Mouse (Mus musculus): Measurements from ENCODE around the gene Ercc2. TPM values are rescaled to one million over a fixed set of nuclear protein-coding genes. Genes with fewer than 3 reads are reported as not detected.

Gene Ercc2
- total RNA-seq, 1 experiment from 2014 or later: 32.4 TPM

DNA sequence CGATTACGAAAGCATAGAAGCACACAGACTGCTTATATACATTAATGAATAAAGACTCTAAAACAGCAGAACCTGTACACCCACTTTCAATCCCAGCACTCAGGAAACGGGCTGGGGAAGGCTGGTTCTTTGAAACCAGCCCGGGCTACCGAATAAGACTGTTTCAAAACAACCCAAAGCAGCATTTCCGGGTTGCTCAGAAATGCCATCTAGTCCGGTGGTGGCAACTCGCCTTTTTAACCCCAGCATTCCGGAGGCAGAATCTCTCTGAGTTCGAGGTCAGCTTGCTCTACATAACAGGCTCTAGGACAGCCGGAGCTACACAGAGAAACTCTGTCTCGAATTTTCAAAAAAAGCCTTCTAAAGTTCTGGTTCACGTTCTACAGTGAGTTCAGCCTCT lies 23.2 kb upstream of the Ercc2 start:
- ATAC-seq (replicated peaks; ENCODE audit: insufficient number of reproducible peaks, low FRiP score, low TSS enrichment, poor library complexity, severe bottlenecking): no peak

DNA sequence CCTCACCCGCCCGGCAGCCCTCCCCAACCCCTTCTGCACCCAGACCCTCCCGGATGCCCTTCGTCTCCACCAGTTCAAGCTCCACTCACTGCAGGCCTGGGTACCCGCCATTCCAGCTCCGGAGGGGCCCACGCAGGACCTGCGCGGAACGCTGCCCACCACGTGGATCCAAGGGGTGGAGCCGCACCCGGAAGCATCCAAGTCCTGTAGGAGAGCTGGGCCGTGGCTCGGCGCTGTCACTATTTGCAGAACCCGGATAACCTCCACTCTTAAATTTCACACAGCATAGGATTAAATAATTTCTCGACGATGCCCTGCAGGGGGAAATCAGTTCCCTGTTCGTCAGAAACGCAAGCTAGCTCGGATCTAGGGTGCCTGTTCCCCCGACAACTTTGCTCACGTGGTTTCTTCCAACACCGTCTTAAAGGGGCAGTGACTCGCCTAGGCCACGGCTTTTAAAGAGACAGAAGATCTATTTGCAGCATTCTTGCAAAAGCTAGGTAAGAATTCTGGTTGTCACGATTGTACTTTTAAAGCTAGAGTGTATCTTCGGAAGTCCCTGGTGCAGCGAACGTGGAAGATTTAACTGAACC lies 22.4 kb upstream of the Ercc2 start, which contains the start of the genes Cd3eap and Ppp1r13l:
TSS of gene Cd3eap (minus strand) at position 185 of the 593 bp plus-strand sequence.
TSS of gene Ppp1r13l (plus strand) at position 451 of the 593 bp plus-strand sequence.
- ATAC-seq (replicated peaks; ENCODE audit: insufficient number of reproducible peaks, low FRiP score, low TSS enrichment, poor library complexity, severe bottlenecking): peak; percentile 47

DNA sequence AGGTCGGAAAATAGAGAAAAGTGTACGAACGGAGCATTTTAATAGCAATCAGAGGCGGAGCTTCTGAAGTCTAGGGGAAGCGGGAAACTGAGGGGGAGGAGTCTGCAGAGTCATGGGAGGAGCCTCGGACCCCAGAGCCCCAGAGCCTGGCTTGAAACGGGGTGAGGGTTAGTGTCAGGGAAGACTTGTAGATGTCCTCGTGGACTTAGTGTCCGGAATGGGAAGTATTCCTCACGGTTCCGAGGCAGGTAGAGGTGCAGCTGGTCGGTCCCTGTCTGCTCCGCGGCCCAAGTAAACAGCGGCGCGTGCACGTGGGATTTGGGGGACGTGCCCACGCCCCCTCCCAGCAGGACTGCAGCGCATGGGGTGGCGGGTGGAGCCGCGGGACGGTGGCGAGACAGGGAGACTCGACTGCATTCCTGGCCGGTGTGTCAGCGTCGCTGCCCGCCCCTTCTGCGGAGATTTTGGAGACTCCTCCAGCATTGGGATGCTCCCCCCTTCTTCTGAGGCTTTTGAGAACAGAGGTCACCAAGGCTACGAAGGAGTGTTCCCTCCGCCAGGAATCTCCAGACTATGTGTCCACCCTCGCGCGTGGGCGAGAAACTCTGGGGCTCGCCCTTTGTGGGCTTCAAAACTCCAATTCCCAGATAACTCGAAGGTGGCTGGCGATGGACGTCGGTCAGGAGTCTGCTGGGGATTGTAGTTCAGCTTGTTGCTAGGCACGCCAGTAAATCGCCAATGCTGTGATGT lies 21.7 kb upstream of the Ercc2 start:
- 0 out of 2 replicates have a peak, but pooled peaks have one; percentile 9 for ATAC-seq (replicated peaks; ENCODE audit: insufficient number of reproducible peaks, low FRiP score, low TSS enrichment, poor library complexity, severe bottlenecking)

- ATAC-seq (replicated peaks; ENCODE audit: insufficient number of reproducible peaks, low FRiP score, low TSS enrichment, poor library complexity, severe bottlenecking): peak; percentile 65
Observed at GRCm38 (mm10) chr7:19360944-19361343, 20.9 kb upstream of the Ercc2 start.

DNA sequence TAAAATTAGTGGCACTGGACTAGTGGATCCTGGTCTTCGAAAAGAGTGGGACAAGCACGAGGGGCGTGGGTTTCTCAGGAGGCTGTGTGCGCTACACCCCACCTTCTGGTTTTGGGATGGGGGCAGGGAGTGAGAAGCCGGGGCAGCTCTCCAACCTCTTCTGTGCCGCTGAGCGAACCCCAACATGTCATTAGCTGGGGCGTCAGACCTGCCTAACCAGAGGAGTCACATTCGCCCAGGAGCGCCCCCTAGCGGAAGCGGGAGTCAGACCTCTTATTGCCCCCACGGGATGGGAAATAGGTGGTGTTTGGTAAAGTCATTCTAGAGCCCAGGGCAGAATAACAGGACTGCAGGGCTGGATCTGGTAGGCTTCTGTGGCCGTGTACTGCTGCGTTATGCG lies 20.1 kb upstream of the Ercc2 start:
- peak; percentile 20; the same call in 1 of the 2 replicates for ATAC-seq (replicated peaks; ENCODE audit: insufficient number of reproducible peaks, low FRiP score, low TSS enrichment, poor library complexity, severe bottlenecking)

- no peak for ATAC-seq (replicated peaks; ENCODE audit: insufficient number of reproducible peaks, low FRiP score, low TSS enrichment, poor library complexity, severe bottlenecking)
Observed at GRCm38 (mm10) chr7:19362276-19362675, 19.5 kb upstream of the Ercc2 start.

GRCm38 (mm10) chr7:19363881-19364280 lies 17.9 kb upstream of the Ercc2 start:
- no peak for ATAC-seq (replicated peaks; ENCODE audit: insufficient number of reproducible peaks, low FRiP score, low TSS enrichment, poor library complexity, severe bottlenecking)

- no peak for ATAC-seq (replicated peaks; ENCODE audit: insufficient number of reproducible peaks, low FRiP score, low TSS enrichment, poor library complexity, severe bottlenecking)
Observed at GRCm38 (mm10) chr7:19365376-19365775, 16.4 kb upstream of the Ercc2 start.

- no peak for ATAC-seq (replicated peaks; ENCODE audit: insufficient number of reproducible peaks, low FRiP score, low TSS enrichment, poor library complexity, severe bottlenecking)
Observed at GRCm38 (mm10) chr7:19368380-19368779, 13.4 kb upstream of the Ercc2 start.

GRCm38 (mm10) chr7:19369823-19370425 lies 11.9 kb upstream of the Ercc2 start:
- ATAC-seq (replicated peaks; ENCODE audit: insufficient number of reproducible peaks, low FRiP score, low TSS enrichment, poor library complexity, severe bottlenecking): peak; percentile 56

DNA sequence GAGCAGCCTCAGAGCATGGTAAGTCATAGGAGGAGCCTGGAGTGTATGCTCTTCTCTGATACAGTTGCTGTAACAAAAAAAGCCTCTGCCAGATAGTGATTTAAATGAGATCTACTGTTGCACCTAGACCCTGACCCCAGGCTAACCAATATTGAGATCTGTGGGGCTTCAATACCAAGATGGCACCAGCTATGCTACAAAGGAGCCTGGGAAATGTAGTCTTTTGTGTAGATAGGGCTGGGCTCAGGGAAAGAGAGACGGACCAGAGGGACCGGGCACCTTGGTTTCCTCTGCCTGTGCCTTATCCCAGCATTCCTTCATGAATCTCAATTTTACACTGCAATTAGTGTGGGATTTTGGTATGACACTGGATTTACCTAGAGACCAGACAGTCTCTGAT lies 8.4 kb upstream of the Ercc2 start:
- no peak for ATAC-seq (replicated peaks; ENCODE audit: insufficient number of reproducible peaks, low FRiP score, low TSS enrichment, poor library complexity, severe bottlenecking)

DNA sequence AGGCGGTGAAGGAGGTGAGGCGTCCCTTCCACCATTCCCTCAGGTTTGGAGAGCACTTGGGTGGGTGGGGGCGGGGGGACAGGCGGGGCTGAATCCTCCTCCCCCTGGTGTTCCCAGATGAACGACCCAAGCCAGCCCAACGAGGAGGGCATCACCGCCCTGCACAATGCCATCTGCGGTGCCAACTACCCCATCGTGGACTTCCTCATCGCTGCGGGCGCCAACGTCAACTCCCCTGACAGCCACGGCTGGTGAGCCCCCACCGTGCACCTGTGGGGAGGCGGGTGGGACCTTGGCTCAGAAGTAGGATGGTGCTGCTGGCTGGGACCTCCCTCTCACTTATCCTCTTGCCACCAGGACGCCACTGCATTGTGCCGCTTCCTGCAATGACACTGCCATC lies 6.4 kb upstream of the Ercc2 start:
- no peak for ATAC-seq (replicated peaks; ENCODE audit: insufficient number of reproducible peaks, low FRiP score, low TSS enrichment, poor library complexity, severe bottlenecking)

DNA sequence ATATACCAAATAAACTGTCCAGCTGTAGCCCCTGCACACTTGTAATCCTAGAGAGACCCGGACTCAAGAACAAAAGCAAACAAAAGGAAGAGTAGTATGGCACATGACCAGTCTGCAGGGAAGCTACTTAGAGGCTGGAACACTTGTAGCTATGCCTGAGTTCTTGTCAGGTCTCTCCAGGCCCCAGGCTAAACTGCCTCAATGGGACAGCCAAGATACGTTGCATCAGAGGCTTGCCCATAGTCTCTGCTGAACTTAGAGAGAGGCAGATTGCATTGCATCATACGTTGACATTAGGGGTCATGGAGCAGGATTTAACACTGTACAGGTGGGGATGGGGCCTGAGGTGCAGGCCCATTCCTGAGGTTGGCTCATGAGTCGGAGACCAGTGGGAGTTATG lies 5.8 kb upstream of the Ercc2 start:
- no peak for ATAC-seq (replicated peaks; ENCODE audit: insufficient number of reproducible peaks, low FRiP score, low TSS enrichment, poor library complexity, severe bottlenecking)

DNA sequence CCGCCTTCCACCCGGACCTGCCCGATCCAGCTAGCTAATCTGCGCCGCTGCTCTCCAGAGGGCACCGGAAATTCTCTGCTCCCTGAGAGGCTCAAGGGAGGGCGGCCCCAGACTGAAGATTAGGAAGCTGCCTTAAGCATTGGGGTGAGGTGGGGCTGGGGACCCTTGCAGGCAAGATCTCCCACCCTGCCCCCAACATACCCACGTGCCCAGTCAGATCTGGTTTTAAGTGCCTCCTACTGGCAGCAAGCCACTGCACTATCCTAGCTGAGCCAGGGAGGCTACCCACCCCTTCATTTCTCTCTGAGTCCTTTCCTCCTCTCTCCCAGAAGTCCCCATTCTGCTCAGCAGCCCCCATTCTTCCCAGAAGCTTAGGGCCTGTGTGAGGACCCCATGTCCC lies 3.8 kb upstream of the Ercc2 start:
- ATAC-seq (replicated peaks; ENCODE audit: insufficient number of reproducible peaks, low FRiP score, low TSS enrichment, poor library complexity, severe bottlenecking): no peak

- peak; percentile 11; the same call in 1 of the 2 replicates for ATAC-seq (replicated peaks; ENCODE audit: insufficient number of reproducible peaks, low FRiP score, low TSS enrichment, poor library complexity, severe bottlenecking)
Observed at GRCm38 (mm10) chr7:19382166-19382541, 344 bp downstream of the Ercc2 start.

DNA sequence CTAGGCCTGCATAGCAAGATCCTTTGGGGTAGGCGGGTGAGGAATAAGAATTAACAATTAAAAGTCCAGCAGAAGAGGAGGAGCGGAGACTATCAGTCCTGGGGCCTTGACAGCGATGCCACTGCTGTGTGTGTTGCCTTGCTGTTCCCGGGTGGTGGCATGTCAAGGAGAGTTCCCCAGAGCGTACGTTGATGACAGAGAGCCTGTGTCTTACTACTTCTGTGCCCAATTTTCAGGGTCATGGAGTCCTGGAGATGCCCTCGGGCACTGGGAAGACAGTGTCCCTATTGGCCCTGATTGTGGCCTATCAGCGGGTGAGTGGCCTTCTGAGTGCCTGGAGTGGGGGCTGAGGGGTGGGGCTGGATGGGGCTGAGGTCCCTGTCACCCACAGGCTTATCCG lies 1.9 kb downstream of the Ercc2 start:
- no peak for ATAC-seq (replicated peaks; ENCODE audit: insufficient number of reproducible peaks, low FRiP score, low TSS enrichment, poor library complexity, severe bottlenecking)

DNA sequence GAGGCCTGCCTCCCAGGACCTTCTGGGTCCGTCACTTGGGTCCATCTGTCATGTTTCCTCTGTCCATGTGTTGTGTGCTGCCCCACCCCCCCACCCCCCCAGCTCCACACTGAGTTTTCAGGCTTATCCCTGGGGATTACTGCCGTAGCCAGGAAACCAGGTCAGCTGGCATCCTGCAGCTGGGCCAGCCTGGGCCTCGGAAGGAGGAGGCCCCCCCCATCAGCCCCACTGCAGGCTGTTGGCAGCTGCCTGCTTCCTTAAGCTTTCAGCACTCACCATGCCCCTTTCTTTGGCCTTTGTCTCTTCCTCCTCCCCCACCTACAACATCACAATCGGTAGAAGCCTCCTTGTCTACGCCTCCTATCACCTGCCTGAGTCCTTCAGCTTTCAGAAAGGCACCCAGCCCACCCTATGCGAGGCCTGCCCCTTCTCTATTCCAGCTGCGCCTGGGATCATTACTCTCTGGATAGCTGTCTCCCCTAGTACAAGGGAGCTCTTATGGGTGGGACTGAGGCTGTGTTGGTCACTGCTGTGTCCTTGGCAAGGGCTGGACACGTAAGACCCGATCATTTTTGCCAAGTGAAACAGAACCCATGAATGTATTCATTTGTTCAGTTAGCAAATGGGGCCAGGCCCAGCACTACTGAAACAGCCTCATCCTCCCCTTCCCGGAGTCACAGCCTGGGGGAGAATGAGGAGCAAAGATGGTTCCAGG lies 7.0 kb downstream of the Ercc2 start:
- no peak for ATAC-seq (replicated peaks; ENCODE audit: insufficient number of reproducible peaks, low FRiP score, low TSS enrichment, poor library complexity, severe bottlenecking)

- no peak for ATAC-seq (replicated peaks; ENCODE audit: insufficient number of reproducible peaks, low FRiP score, low TSS enrichment, poor library complexity, severe bottlenecking)
Observed at GRCm38 (mm10) chr7:19394484-19394883, 12.7 kb downstream of the Ercc2 start.
